Mouse (Mus musculus) megakaryocyte, embryonic 14.5 days (primary cell): ENCODE measurements at regions not wholly inside any gene's neighbourhood (a gene's known extent, or its start where the extent isn't known, plus 50 kb on each side); places are given as distances from the start of the nearest gene placed in this dataset.
"Not testable (repeated sequence)": the region's sequence is repeated elsewhere in the genome, so short reads cannot be mapped to it uniquely, and the experiment has no call there.

ENCODE experiments used
- FLI1 ChIP-seq: IDR thresholded peaks from 2 replicates; pipeline ENCODE4 v1.6.1; 2012; ENCODE audit warnings: low read length, inconsistent platforms, mixed read lengths
- GATA1 ChIP-seq: IDR thresholded peaks from 3 replicates; pipeline ENCODE4 v1.6.1; 2012; ENCODE audit warnings: mixed read lengths, low read length, inconsistent platforms, borderline replicate concordance

DNA sequence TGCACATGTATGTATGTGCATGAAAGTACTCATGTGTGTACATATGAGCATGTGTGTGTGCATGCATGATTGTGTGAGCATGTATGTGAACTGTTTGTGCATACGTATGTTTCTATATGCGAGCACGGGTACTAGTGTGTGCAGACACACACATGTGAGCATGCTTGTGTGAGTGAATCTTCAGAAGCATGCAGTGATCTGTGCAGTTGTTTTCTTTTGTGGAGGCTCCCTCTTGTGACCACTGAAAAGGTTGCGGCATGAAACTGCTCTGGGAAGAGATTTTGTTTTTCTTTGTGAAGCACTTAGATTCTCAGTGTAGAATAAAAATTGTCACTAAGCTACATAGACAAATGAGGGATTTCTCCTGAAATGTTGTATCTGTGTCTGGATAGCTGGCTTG lies 152.8 kb upstream of the Rapgef5 start:
- not testable (repeated sequence) for TF ChIP-seq GATA1, FLI1
